Mouse (Mus musculus) C2C12 (cell line): ENCODE results near the gene Mief1.

Experiments used
- CEBPB ChIP-seq: IDR thresholded peaks from one replicate; pipeline ENCODE4 v1.6.1; 2011; ENCODE audit warnings: low read depth, mild to moderate bottlenecking, control low read depth, moderate library complexity
- CTCF ChIP-seq: IDR thresholded peaks from one replicate; pipeline ENCODE4 v1.5.1; 2011; ENCODE audit not compliant: control insufficient read depth, insufficient read depth, insufficient read length
- FOSL1 ChIP-seq: IDR thresholded peaks from one replicate; pipeline ENCODE4 v1.8.0; 2011; ENCODE audit warnings: mild to moderate bottlenecking, low read length; ENCODE audit not compliant: poor library complexity, insufficient read depth, severe bottlenecking
- MAX ChIP-seq: IDR thresholded peaks from one replicate; pipeline ENCODE4 v1.6.1; 2011; ENCODE audit warnings: mild to moderate bottlenecking, control low read depth
- USF1 ChIP-seq: IDR thresholded peaks from one replicate; pipeline ENCODE4 v1.6.1; 2011; ENCODE audit warnings: low read depth, mild to moderate bottlenecking, control low read depth, moderate library complexity

- TF ChIP-seq FOSL1 = no peak
- TF ChIP-seq CTCF = no peak
- TF ChIP-seq MAX = no peak
- TF ChIP-seq USF1 = no peak
- TF ChIP-seq CEBPB = no peak
Observed at GRCm38 (mm10) chr15:80254207-80254606, 20.4 kb downstream of the Mief1 start.
